Mouse (Mus musculus) adipose tissue, adult 10 weeks (tissue): Measurements from ENCODE around the gene Svs6. TPM values are rescaled to one million over a fixed set of nuclear protein-coding genes. Genes with fewer than 3 reads are reported as not detected.

ENCODE experiments used
- polyA plus RNA-seq: library from polyadenylated mRNA; stranded (reverse); fragments of 350-450 nt; fragmentation: Illumina TruSeq; extraction: RNeasy Lipid Tissue Mini Kit (QIAGEN cat#74804); gene quantifications from one replicate; pipeline ENCODE4 v1.2.3, GENCODE M21; 2014; ENCODE audit warnings: low read depth, low replicate concordance

The Svs6 gene
- polyA plus RNA-seq, result not detected

DNA sequence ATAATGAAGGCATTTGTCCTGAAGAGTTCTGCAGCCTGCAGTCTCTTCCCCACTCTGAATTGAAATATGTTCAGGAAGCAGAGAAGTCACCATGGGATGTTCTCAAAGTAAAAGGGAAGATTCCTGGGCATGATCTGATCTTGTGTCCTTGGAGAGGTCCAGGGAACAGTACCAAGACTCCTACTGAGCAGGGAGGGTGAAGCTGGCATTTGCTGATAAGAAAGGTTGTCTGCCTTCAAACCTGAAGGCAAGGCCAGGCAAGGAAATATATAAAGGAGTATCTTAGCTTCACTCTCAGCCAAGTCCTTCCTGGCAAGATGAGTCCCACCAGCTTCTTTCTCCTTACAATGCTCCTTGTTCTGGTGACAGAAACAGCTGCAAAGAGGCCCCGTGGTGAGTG is at the start of gene Svs6:
Gene Svs6 (plus strand): TSS at position 301 of the 400 bp plus-strand sequence.

DNA sequence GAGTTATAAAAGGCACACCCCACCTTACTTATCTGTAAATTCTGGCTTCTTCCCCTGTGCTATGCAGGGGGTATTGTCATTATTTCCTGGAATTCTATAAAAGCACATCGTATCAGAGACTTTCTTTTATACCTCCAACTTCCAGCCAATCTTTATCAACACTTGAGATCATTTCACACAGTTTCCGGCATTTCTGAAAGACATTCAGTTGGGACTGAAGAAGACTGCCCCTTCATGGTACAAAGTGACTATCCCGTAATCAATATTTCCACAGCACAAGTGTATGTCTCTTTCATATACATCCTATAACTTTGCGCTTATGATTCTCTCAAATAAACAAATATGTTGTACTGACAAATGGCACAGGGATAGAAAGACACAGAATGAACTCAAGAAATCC is 38.2 kb upstream of the Svs6 start, which contains the start of gene Svs4:
Gene Svs4 (minus strand): TSS at position 101 of the 400 bp plus-strand sequence.

DNA sequence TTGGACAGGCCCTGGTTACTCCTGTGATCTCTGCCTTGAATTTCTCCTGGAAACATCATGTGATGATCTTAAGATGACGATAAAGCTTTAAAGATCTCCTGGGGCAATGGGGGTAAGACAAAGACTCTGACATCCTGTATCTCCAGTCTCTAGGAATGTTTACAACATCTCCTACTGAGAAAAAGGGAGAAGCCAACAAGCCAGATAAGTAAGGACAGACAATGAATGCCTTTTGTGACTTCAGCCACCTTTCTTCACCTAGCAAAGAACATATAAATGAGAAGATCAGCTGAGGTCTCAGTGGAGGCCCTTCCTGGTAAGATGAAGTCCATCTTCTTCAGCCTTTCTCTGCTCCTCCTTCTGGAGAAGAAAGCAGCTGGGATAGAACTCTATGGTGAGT is 27.6 kb upstream of the Svs6 start, which contains the start of gene Svs3a:
Gene Svs3a (plus strand): TSS at position 301 of the 400 bp plus-strand sequence.

DNA sequence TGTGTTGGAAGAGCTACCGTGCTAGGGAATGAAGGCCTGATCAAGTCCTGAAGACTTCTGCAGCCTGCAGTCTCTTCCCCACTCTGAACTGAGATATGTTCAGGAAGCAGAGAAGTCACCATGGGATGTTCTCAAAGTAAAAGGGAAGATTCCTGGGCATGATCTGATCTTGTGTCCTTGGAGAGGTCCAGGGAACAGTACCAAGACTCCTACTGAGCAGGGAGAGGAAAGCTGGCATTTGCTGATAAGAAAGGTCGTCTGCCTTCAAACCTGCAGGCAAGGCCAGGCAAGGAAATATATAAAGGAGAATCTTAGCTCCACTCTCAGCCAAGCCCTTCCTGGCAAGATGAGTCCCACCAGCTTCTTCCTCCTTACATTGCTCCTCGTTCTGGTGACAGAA is 15.9 kb downstream of the Svs6 start, which contains the start of gene Svs5:
Gene Svs5 (plus strand): TSS at position 301 of the 400 bp plus-strand sequence.

Other genes with a start within 250 kb of the Svs6 start
- gene Stk4, start 246.4 kb upstream of the Svs6 start, polyA plus RNA-seq, result 20.6 TPM
- gene Tomm34, start 245.6 kb upstream of the Svs6 start, polyA plus RNA-seq, result 48.6 TPM
- gene Kcns1, start 145.6 kb upstream of the Svs6 start, polyA plus RNA-seq, result 0.29 TPM
- gene Wfdc5, start 134.0 kb upstream of the Svs6 start, polyA plus RNA-seq, result not detected
- gene Wfdc12, start 126.1 kb upstream of the Svs6 start, polyA plus RNA-seq, result not detected
- 5.9 TPM for gene Wfdc15a, start 116.6 kb upstream of the Svs6 start, polyA plus RNA-seq
- gene Wfdc15b, start 95.1 kb upstream of the Svs6 start, polyA plus RNA-seq, result 738 TPM
- gene Svs2, start 78.3 kb upstream of the Svs6 start, polyA plus RNA-seq, result not detected
- not detected for gene Svs3b, start 60.1 kb upstream of the Svs6 start, polyA plus RNA-seq
- not detected for gene Svs4, start 38.3 kb upstream of the Svs6 start, polyA plus RNA-seq
- gene Svs3a, start 27.5 kb upstream of the Svs6 start, polyA plus RNA-seq, result not detected
- gene Svs5, start 16.0 kb downstream of the Svs6 start, polyA plus RNA-seq, result 1.8 TPM
- gene Slpi, start 72.3 kb downstream of the Svs6 start, polyA plus RNA-seq, result 110 TPM
- gene Rbpjl, start 86.4 kb downstream of the Svs6 start, polyA plus RNA-seq, result not detected
- 1.1 TPM for gene Matn4, start 88.4 kb downstream of the Svs6 start, polyA plus RNA-seq
- 26.4 TPM for gene Sdc4, start 127.1 kb downstream of the Svs6 start, polyA plus RNA-seq
- 31.9 TPM for gene Sys1, start 140.2 kb downstream of the Svs6 start, polyA plus RNA-seq
- gene Gm20458, start 144.2 kb downstream of the Svs6 start, polyA plus RNA-seq, result not detected
- 2.1 TPM for gene Trp53tg5, start 157.0 kb downstream of the Svs6 start, polyA plus RNA-seq
- 18.9 TPM for gene Dbndd2, start 169.4 kb downstream of the Svs6 start, polyA plus RNA-seq
- 74.8 TPM for gene Pigt, start 180.8 kb downstream of the Svs6 start, polyA plus RNA-seq
- gene Wfdc2, start 245.7 kb downstream of the Svs6 start, polyA plus RNA-seq, result 15.2 TPM